Comparison of ENCODE assay signal across 13 mouse cellular contexts in genomic region chr6:65969386-65970111, GRCm38 (mm10). TPM values are rescaled to one million over a fixed set of nuclear protein-coding genes. Genes with fewer than 3 reads are reported as not detected.
DNase-seq lines count a peak whose midpoint lies in the region; ATAC-seq lines count a peak whose summit lies in the region.
"Had no signal": no experiment of that assay in that cellular context is flagged by ENCODE, and none has a peak within 500 bp of the region (broad histone marks: within the 10 kb centered on the region; RNA-seq: fewer than 3 reads in every experiment).

No protein-coding gene starts in this region.

- peak; percentile 15 for DNase-seq in 3T3-L1 (ENCODE audit: low read depth, low spot score)
- DNase-seq in Muller cell, postnatal 12 days (ENCODE audit: inconsistent ontology term) = peak; percentile 52
- peak; percentile 41 for DNase-seq in embryo, embryonic 11 days
- DNase-seq in frontal cortex, postnatal 25 days (ENCODE audit: low spot score in 2 of 2) = no peak
- DNase-seq: kidney, adult 9 months had no signal

- H3K9ac ChIP-seq in midbrain, embryonic 13.5 days (replicated peaks) = no peak overlapping the region
- H3K9ac ChIP-seq in intestine, embryonic 16.5 days (ENCODE audit: low read depth, low read length) = no peak overlapping the region

- H3K4me3 ChIP-seq in midbrain, embryonic 13.5 days (replicated peaks) = no peak overlapping the region
- no peak overlapping the region for H3K4me3 ChIP-seq in intestine, embryonic 16.5 days (ENCODE audit: low read length)
- H3K4me3 ChIP-seq: erythroblast, embryonic 14.5 days had no signal

- ATAC-seq in midbrain, embryonic 13.5 days = peak; percentile 76; the same call in 1 of the 2 replicates
- no peak for ATAC-seq in erythroid progenitor cell, adult 5-6 weeks (replicated peaks; ENCODE audit: low FRiP score, poor library complexity, severe bottlenecking)
- ATAC-seq in intestine, embryonic 16.5 days = no peak

- 42% methylated on average over 6 of the region's 6 CpGs for WGBS in midbrain, embryonic 13.5 days
- WGBS in intestine, embryonic 16.5 days = 71% methylated on average over 6 of the region's 6 CpGs

- H3K4me2 ChIP-seq in midbrain, embryonic 13.5 days (replicated peaks) = no peak overlapping the region
- H3K4me2 ChIP-seq in intestine, embryonic 16.5 days (ENCODE audit: low read depth, low read length) = no peak overlapping the region

- no peaks in the 10 kb centered on the region for H3K9me3 ChIP-seq in midbrain, embryonic 13.5 days
- H3K9me3 ChIP-seq in intestine, embryonic 16.5 days (ENCODE audit: control insufficient read depth, low read length) = no peaks in the 10 kb centered on the region
- H3K9me3 ChIP-seq: G1E had no signal

- no peaks in the 10 kb centered on the region for H3K36me3 ChIP-seq in midbrain, embryonic 13.5 days
- H3K36me3 ChIP-seq in intestine, embryonic 16.5 days (ENCODE audit: control insufficient read depth, insufficient read depth, low read length) = no peaks in the 10 kb centered on the region
- H3K36me3 ChIP-seq: G1E had no signal

- H3K4me1 ChIP-seq in midbrain, embryonic 13.5 days (replicated peaks) = peaks cover 10% of the 10 kb centered on the region
- no peaks in the 10 kb centered on the region for H3K4me1 ChIP-seq in intestine, embryonic 16.5 days (ENCODE audit: control insufficient read depth, insufficient read depth, low read length)

- no peaks in the 10 kb centered on the region for H3K27me3 ChIP-seq in midbrain, embryonic 13.5 days
- no peaks in the 10 kb centered on the region for H3K27me3 ChIP-seq in intestine, embryonic 16.5 days (replicated peaks; ENCODE audit: control insufficient read depth, insufficient read depth, low read length)

- no peak overlapping the region for H3K27ac ChIP-seq in midbrain, embryonic 13.5 days
- H3K27ac ChIP-seq in intestine, embryonic 16.5 days (ENCODE audit: low read length) = no peak overlapping the region

RNA-seq across cellular contexts. Expression of gene 4930544G11Rik, which starts 17.1 kb away (rescaled TPM):
- not detected in 2 replicates for polyA plus RNA-seq in midbrain, embryonic 13.5 days (2015; fragmentation: Nextera tagmentation; extraction: Ambion mirVana)
- not detected in 2 replicates for total RNA-seq in erythroid progenitor cell, adult 5-6 weeks (2015; ENCODE audit: low replicate concordance)
- not detected in 2 replicates for total RNA-seq in erythroid progenitor cell, adult 5-6 weeks (2017; ENCODE audit: low replicate concordance)
- not detected in 2 replicates for polyA plus RNA-seq in intestine, embryonic 16.5 days (2015; fragmentation: Nextera tagmentation; extraction: Ambion mirVana)
- total RNA-seq: adrenal gland, postnatal 4 days; G1E had no signal
- polyA plus RNA-seq: erythroblast, embryonic 14.5 days; G1E; heart, embryonic 14.5 days; liver, embryonic 16.5 days had no signal

Comparison
In these comparisons a context has a peak if more than half of its experiments do, and no peak if none do; other contexts are left out.
1. DNase-seq: peak in 3T3-L1 (single experiment), Muller cell, postnatal 12 days (single experiment) and embryo, embryonic 11 days (single experiment); none in frontal cortex, postnatal 25 days (0 of 2).